Mouse (Mus musculus) ovary, adult 2 months (tissue): ENCODE measurements around the gene Vmn2r66. TPM values are rescaled to one million over a fixed set of nuclear protein-coding genes. Genes with fewer than 3 reads are reported as not detected.

Experiments
- polyA plus RNA-seq: library from polyadenylated mRNA; depleted of rRNA; stranded (reverse); fragments of >200 nt; gene quantifications from 2 replicates; pipeline ENCODE4 v1.2.3, GENCODE M21; 2012; rRNA removed

The Vmn2r66 gene
- polyA plus RNA-seq, result not detected in 2 replicates

GRCm38 (mm10) chr7:85012168-85012567 lies at the start of gene Vmn2r66:
Gene Vmn2r66 (minus strand): TSS chr7:85012268.

GRCm38 (mm10) chr7:84964015-84964414 lies 48.1 kb downstream of the Vmn2r66 start, which contains the start of gene Vmn2r65:
Gene Vmn2r65 (minus strand): TSS chr7:84964115.

Other genes with a start within 250 kb of the Vmn2r66 start
- not detected in 2 replicates for gene Olfr291, start 158.7 kb downstream of the Vmn2r66 start, polyA plus RNA-seq
- not detected in 2 replicates for gene Vmn2r65, start 48.2 kb downstream of the Vmn2r66 start, polyA plus RNA-seq
- gene Vmn2r67, start 143.7 kb upstream of the Vmn2r66 start, polyA plus RNA-seq, result not detected in 2 replicates
- not detected in 2 replicates for gene Vmn2r68, start 225.5 kb upstream of the Vmn2r66 start, polyA plus RNA-seq